Mouse (Mus musculus): Measurements from ENCODE around the gene Clip2.

Clip2 gene

GRCm38 (mm10) chr5:134564272-134564671, 12.0 kb upstream of the Clip2 start:
- DNase-seq (ENCODE audit: low read depth), result no peak

GRCm38 (mm10) chr5:134560450-134561171, 8.4 kb upstream of the Clip2 start:
- no peak for DNase-seq (ENCODE audit: low read depth)

- no peak for DNase-seq (ENCODE audit: low read depth)
Observed at GRCm38 (mm10) chr5:134560071-134560449, 7.8 kb upstream of the Clip2 start, which contains the start of gene Syna. Syna (minus strand) TSS chr5:134560171.

- DNase-seq (ENCODE audit: low read depth), result no peak
Observed at GRCm38 (mm10) chr5:134555463-134556164, 3.4 kb upstream of the Clip2 start.

GRCm38 (mm10) chr5:134553951-134554546, 1.8 kb upstream of the Clip2 start:
- DNase-seq (ENCODE audit: low read depth), result no peak

GRCm38 (mm10) chr5:134551233-134552109, 763 bp downstream of the Clip2 start:
- DNase-seq (ENCODE audit: low read depth), result no peak

- no peak for DNase-seq (ENCODE audit: low read depth)
Observed at GRCm38 (mm10) chr5:134550836-134551232, 1.4 kb downstream of the Clip2 start.

GRCm38 (mm10) chr5:134549640-134550168, 2.5 kb downstream of the Clip2 start:
- DNase-seq (ENCODE audit: low read depth), result no peak

- DNase-seq (ENCODE audit: low read depth), result no peak
Observed at GRCm38 (mm10) chr5:134548306-134548705, 3.9 kb downstream of the Clip2 start.

GRCm38 (mm10) chr5:134546790-134547189, 5.4 kb downstream of the Clip2 start:
- no peak for DNase-seq (ENCODE audit: low read depth)

- no peak for DNase-seq (ENCODE audit: low read depth)
Observed at GRCm38 (mm10) chr5:134545242-134545629, 7.0 kb downstream of the Clip2 start.

GRCm38 (mm10) chr5:134544516-134545241, 7.6 kb downstream of the Clip2 start:
- no peak for DNase-seq (ENCODE audit: low read depth)

GRCm38 (mm10) chr5:134541640-134542039, 10.6 kb downstream of the Clip2 start:
- DNase-seq (ENCODE audit: low read depth), result no peak

- no peak for DNase-seq (ENCODE audit: low read depth)
Observed at GRCm38 (mm10) chr5:134540881-134541280, 11.4 kb downstream of the Clip2 start.

- DNase-seq (ENCODE audit: low read depth), result no peak
Observed at GRCm38 (mm10) chr5:134539891-134540290, 12.3 kb downstream of the Clip2 start.

GRCm38 (mm10) chr5:134536036-134536435, 16.2 kb downstream of the Clip2 start:
- no peak for DNase-seq (ENCODE audit: low read depth)

GRCm38 (mm10) chr5:134532417-134532816, 19.8 kb downstream of the Clip2 start:
- DNase-seq (ENCODE audit: low read depth), result no peak

GRCm38 (mm10) chr5:134531585-134531984, 20.6 kb downstream of the Clip2 start:
- no peak for DNase-seq (ENCODE audit: low read depth)

GRCm38 (mm10) chr5:134530830-134531229, 21.4 kb downstream of the Clip2 start:
- no peak for DNase-seq (ENCODE audit: low read depth)

GRCm38 (mm10) chr5:134528488-134528887, 23.7 kb downstream of the Clip2 start:
- no peak for DNase-seq (ENCODE audit: low read depth)

Measured in c-Kit-positive CD71-negative TER-119-negative erythroid progenitor cells, embryonic 14.5 days (primary cell).